Mouse (Mus musculus): Measurements from ENCODE around the gene Gm49661. TPM values are rescaled to one million over a fixed set of nuclear protein-coding genes. Genes with fewer than 3 reads are reported as not detected.

Gm49661 gene
- polyA plus RNA-seq, 1 experiment from 2014 or later, result not detected

DNA sequence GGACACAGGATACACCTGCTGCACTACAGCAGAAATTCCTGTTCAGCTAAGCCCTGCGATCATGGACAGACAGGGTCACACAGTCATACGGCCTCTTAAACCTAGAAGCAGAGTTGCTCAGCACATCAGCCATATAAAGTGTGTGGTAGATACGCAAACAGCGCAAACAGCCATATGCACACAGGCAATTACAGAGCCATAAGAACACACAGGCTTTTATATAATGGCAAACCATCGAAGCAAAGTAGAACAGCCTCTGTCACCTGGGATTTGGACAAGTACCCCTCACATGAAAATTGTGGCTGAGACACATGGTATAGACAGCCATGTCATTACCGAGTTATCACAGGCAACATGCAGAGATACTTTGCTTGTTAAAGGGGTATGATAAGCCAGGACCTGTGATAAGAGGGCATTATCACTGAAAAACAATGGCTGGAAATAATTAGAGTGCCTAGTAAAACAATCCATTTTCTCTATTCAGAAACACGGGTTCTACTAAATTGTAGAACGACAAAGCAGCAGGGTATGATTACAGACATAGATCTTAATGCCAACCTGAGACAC, 17.2 kb upstream of the Gm49661 start:
- Histone ChIP-seq H3K4me1 (ENCODE audit: control insufficient read depth, insufficient read depth, low read length) (peaks cover 41% of the 10 kb centered on the region), H3K9ac (ENCODE audit: low read depth, low read length) (peak overlapping the region; percentile 58; the same call in 1 of the 2 replicates)
- WGBS, result 38% methylated on average over 8 of the region's 8 CpGs

DNA sequence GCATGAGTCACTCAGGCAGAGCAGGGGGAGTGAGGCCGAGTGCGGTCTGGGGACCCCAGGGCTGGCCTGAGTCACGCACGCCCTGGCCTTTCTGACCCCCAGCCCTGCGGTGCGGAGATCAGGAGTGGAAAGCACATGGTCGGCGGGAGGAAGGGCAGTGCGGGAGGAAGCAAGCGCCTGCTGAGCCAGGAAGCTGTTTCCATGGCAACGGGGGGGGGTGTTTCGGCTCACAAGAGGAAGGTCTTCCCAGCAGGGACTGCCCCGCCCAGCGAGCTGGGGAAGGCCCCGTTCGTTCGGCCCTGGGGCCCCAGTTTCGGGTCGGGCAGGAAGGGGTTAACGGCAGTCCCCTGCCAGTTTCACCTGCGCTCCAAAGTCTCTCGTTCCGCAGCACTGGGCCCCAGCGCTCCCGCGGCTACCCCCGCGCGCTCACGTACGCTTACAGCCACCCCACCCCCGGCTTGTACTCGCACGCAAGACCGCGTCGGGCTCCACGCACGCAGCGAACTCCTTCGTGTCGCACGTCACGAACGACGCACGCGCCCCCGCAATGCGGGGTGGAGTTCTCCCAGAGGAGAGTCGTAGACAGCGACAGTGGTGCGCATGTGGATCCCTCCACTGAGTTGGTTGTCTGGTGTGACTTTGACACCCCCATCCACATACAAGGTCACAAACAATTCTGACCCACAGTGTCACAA, 16.6 kb upstream of the Gm49661 start:
- H3K4me3 ChIP-seq (ENCODE audit: low read length), result peak overlapping the region; percentile 48
- ATAC-seq (ENCODE audit: low FRiP score, low TSS enrichment), result peak; percentile 46
- H3K27me3 ChIP-seq (ENCODE audit: control insufficient read depth, insufficient read depth, low read length), result no peaks in the 10 kb centered on the region
- peaks cover 47% of the 10 kb centered on the region for H3K4me1 ChIP-seq (ENCODE audit: control insufficient read depth, insufficient read depth, low read length)
- WGBS, result under 1% methylated on average over 52 of the region's 53 CpGs
- H3K9me3 ChIP-seq (ENCODE audit: control insufficient read depth, low read length), result no peaks in the 10 kb centered on the region
- H3K27ac ChIP-seq (ENCODE audit: low read depth, low read length), result peak overlapping the region; percentile 74
- peak overlapping the region; percentile 96 for H3K4me2 ChIP-seq (replicated peaks; ENCODE audit: low read depth, low read length)
- no peaks in the 10 kb centered on the region for H3K36me3 ChIP-seq (ENCODE audit: control insufficient read depth, insufficient read depth, low read length)
- H3K9ac ChIP-seq (ENCODE audit: low read depth, low read length), result peak overlapping the region; percentile 58

More for the DNA sequence above, 17.2 kb upstream of the Gm49661 start:
- H3K4me2 ChIP-seq (replicated peaks; ENCODE audit: low read depth, low read length), result peak overlapping the region; percentile 96
- no peaks in the 10 kb centered on the region for H3K36me3 ChIP-seq (ENCODE audit: control insufficient read depth, insufficient read depth, low read length)
- ATAC-seq (ENCODE audit: low FRiP score, low TSS enrichment), result no peak
- H3K9me3 ChIP-seq (ENCODE audit: control insufficient read depth, low read length), result no peaks in the 10 kb centered on the region
- peak overlapping the region; percentile 74 for H3K27ac ChIP-seq (ENCODE audit: low read depth, low read length)
- H3K4me3 ChIP-seq (ENCODE audit: low read length), result peak overlapping the region; percentile 48
- no peaks in the 10 kb centered on the region for H3K27me3 ChIP-seq (ENCODE audit: control insufficient read depth, insufficient read depth, low read length)

DNA sequence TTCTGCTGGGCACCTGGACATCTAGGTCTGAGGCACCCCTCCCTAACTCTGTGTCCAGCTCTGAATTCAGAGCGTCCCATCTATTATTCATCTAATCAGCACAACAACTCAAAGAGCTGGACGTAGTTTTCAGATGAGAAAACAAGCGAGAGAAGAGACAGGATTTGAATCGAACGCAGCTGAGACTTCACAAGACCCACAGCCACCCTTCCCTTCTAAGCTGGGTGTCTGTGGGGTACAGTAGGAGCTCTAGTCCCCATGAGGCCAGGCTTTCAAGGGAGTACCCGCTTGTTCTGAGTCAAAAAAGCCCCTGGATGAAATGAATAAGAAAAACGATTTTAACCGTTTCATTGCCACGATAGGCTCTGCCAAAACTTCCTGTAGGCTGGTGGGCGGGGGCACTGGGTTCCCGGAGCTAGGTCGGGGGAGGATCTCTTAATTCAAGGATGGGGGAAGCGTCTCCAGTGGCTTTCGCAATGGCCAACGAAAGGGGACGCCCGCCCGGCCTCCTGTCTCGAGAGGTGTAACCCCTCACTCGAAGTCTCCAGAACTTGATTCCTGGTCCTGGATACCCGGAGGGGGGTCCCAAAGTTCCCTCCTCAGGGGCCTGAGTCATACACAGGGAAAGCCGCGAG, 15.9 kb upstream of the Gm49661 start:
- H3K9me3 ChIP-seq (ENCODE audit: control insufficient read depth, low read length), result no peaks in the 10 kb centered on the region
- ATAC-seq (ENCODE audit: low FRiP score, low TSS enrichment), result no peak; the same call in 1 of the 2 replicates
- H3K27ac ChIP-seq (ENCODE audit: low read depth, low read length), result peak overlapping the region; percentile 74; the same call in 1 of the 2 replicates
- peaks cover 53% of the 10 kb centered on the region for H3K4me1 ChIP-seq (ENCODE audit: control insufficient read depth, insufficient read depth, low read length)
- peak overlapping the region; percentile 48 for H3K4me3 ChIP-seq (ENCODE audit: low read length)
- WGBS, result under 1% methylated on average over 23 of the region's 23 CpGs
- peak overlapping the region; percentile 58 for H3K9ac ChIP-seq (ENCODE audit: low read depth, low read length)
- no peaks in the 10 kb centered on the region for H3K27me3 ChIP-seq (ENCODE audit: control insufficient read depth, insufficient read depth, low read length)
- H3K4me2 ChIP-seq (replicated peaks; ENCODE audit: low read depth, low read length), result peak overlapping the region; percentile 96
- no peaks in the 10 kb centered on the region for H3K36me3 ChIP-seq (ENCODE audit: control insufficient read depth, insufficient read depth, low read length)

DNA sequence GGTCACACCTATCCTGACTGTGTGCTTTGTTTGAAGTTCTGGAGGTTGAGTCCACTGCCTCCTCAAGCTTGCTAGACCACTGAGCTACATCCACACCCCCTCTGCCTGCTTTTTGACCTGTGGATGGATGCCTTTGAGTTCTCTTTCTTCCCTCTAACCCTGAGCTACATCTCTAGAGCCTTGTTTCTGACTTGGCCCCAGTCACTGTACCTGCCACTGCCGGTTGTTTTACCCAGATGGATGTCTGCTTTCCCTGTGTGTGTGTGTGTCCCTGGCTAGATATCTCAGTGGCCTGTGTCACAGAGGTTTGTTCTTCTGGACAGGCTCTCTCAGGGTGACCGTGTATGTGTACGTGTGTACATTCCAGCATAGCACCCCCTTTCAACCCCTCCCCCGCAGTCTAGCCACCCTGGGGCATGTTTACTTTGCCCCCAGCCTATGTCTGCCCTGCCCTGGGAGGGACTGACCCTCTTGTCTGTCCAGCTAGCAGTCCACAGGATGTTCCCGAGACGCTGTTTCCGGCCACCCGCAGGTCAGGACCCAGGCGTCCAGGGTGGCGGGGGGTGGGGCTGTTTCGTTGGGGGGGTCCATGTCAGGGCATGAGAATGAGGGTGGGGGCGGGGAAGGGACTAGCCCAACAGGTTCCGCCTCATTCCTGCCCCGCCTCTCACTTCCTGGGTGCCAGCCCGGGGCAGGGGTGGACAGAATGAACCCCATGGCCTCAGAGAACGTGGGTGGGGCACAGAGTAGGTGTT, 15.2 kb upstream of the Gm49661 start:
- Histone ChIP-seq H3K4me2 (replicated peaks; ENCODE audit: low read depth, low read length) (peak overlapping the region; percentile 96), H3K36me3 (ENCODE audit: control insufficient read depth, insufficient read depth, low read length) (no peaks in the 10 kb centered on the region), H3K27me3 (ENCODE audit: control insufficient read depth, insufficient read depth, low read length) (no peaks in the 10 kb centered on the region), H3K4me3 (ENCODE audit: low read length) (peak overlapping the region; percentile 48), H3K27ac (ENCODE audit: low read depth, low read length) (peak overlapping the region; percentile 74; the same call in 1 of the 2 replicates), H3K9me3 (ENCODE audit: control insufficient read depth, low read length) (no peaks in the 10 kb centered on the region), H3K4me1 (ENCODE audit: control insufficient read depth, insufficient read depth, low read length) (peaks cover 52% of the 10 kb centered on the region), H3K9ac (ENCODE audit: low read depth, low read length) (peak overlapping the region; percentile 58; the same call in 1 of the 2 replicates)
- no peak for ATAC-seq (ENCODE audit: low FRiP score, low TSS enrichment)
- WGBS, result 3% methylated on average over 15 of the region's 16 CpGs

DNA sequence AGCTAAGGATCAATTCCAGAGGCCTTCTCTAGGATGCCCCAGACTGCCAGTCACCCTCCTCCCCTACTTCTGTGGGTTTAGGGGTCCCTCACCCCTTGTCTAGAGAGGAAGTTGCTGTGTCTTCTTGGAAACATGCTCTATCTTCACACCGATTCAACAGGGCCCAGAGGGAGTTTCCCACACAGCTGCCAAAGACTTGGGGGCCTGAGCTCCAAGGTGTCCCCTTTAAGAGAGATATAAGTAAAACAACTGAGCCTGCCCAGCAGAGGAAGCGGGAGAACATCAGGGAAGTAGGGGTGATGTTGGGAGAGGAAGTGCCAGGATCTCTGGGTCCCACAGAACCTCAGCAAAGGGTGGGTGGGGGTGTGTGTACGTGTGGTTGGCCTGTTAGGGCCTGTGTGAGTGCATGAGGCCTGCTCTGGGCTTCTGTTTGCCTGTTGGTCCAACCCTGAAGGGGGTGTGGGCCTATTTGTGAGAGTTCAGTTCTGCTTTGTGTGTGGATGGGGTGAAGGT, 13.3 kb upstream of the Gm49661 start:
- Histone ChIP-seq H3K4me2 (replicated peaks; ENCODE audit: low read depth, low read length) (no peak overlapping the region), H3K27ac (ENCODE audit: low read depth, low read length) (no peak overlapping the region), H3K4me1 (ENCODE audit: control insufficient read depth, insufficient read depth, low read length) (peaks cover 63% of the 10 kb centered on the region), H3K9me3 (ENCODE audit: control insufficient read depth, low read length) (no peaks in the 10 kb centered on the region), H3K9ac (ENCODE audit: low read depth, low read length) (no peak overlapping the region), H3K4me3 (ENCODE audit: low read length) (no peak overlapping the region), H3K36me3 (ENCODE audit: control insufficient read depth, insufficient read depth, low read length) (no peaks in the 10 kb centered on the region), H3K27me3 (ENCODE audit: control insufficient read depth, insufficient read depth, low read length) (no peaks in the 10 kb centered on the region)
- 73% methylated on average over 3 of the region's 3 CpGs for whole genome bisulfite sequencing
- ATAC-seq (ENCODE audit: low FRiP score, low TSS enrichment), result no peak

DNA sequence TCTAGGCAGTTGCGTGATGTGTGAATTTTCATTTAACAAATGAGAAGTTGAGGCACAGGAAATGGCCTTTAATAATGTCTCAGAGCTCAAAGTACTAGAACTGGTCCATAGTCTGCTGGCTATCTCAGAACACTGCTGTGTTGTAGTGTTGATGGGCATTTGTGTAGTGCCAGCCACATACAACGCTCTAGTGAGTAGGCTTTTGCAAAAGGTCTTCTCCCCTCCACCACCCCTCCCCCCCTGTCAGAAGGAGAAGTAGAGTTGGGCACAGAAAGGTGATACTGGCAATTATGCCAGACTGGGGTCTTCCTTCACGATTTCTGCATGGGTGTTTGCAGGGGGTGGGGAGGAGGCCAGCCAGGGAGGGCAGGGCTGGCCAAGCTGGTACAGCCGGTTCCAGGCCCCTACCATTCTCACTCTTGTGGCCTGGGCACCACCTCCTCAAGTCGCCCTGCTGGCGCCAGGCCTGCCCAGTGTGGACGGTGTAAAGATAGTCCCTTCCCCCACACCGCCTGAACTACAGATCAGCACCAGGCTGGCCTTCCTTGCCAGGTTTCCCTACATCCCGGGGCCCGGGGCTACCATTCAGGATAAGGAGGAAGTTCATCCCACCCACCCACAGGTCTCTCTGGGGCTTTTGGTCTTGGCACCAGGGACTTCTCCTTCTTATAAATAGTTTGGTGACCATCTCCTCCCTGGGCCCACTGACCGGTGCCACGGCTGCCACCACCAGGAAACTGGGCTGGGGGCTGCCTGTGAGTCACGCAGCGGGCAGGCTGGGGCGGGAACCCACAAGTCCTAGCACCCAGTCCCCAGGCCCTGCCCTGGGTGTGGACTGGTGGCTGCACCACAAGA, 12.6 kb upstream of the Gm49661 start:
- peaks cover 68% of the 10 kb centered on the region for H3K4me1 ChIP-seq (ENCODE audit: control insufficient read depth, insufficient read depth, low read length)
- H3K36me3 ChIP-seq (ENCODE audit: control insufficient read depth, insufficient read depth, low read length), result no peaks in the 10 kb centered on the region
- H3K9me3 ChIP-seq (ENCODE audit: control insufficient read depth, low read length), result no peaks in the 10 kb centered on the region
- H3K27ac ChIP-seq (ENCODE audit: low read depth, low read length), result no peak overlapping the region; the same call in 1 of the 2 replicates
- no peak overlapping the region for H3K4me3 ChIP-seq (ENCODE audit: low read length)
- H3K4me2 ChIP-seq (replicated peaks; ENCODE audit: low read depth, low read length), result no peak overlapping the region
- WGBS, result 73% methylated on average over 15 of the region's 15 CpGs
- no peak overlapping the region for H3K9ac ChIP-seq (ENCODE audit: low read depth, low read length)
- ATAC-seq (ENCODE audit: low FRiP score, low TSS enrichment), result no peak
- no peaks in the 10 kb centered on the region; the same call in 1 of the 2 replicates for H3K27me3 ChIP-seq (ENCODE audit: control insufficient read depth, insufficient read depth, low read length)

DNA sequence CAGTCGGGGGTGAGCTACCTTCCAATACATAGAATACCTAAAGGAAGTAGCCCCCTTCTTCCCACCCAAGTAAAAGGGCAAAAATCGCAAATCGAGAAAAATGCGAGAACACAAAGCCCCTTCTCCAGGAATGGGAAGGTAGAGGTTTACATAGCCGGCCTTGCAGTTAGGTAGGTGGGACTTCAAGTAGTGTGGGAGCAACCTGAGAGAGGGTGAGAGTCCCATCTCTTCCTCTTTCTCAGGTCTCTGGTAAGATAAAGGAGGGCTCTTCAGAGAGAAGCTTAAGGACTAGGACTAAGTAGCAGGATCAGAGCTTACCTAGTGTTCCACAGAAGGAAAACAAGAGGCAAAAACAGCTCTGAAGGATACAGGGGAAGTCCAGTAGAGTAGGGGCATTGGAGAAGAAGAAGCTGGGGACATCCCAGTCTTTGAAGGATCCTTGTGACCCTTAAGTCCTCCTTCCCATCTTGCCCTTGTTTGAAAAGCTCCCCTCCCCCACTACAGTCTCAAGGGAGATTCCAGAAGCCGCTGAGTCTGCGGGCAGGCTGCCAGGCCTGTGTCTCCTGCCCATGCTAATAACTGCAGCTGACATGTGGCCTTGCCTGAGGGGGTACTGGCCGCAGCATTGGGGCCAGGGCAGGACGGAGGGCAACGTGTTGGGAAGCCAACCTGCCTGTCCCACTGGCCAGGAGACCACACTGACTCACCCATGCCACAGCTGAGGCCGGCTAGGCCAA, 11.6 kb upstream of the Gm49661 start:
- peaks cover 70% of the 10 kb centered on the region for H3K4me1 ChIP-seq (ENCODE audit: control insufficient read depth, insufficient read depth, low read length)
- H3K36me3 ChIP-seq (ENCODE audit: control insufficient read depth, insufficient read depth, low read length), result no peaks in the 10 kb centered on the region
- no peaks in the 10 kb centered on the region; the same call in 1 of the 2 replicates for H3K27me3 ChIP-seq (ENCODE audit: control insufficient read depth, insufficient read depth, low read length)
- peak overlapping the region; percentile 98 for H3K4me2 ChIP-seq (replicated peaks; ENCODE audit: low read depth, low read length)
- 41% methylated on average over 11 of the region's 11 CpGs for WGBS
- no peak overlapping the region for H3K4me3 ChIP-seq (ENCODE audit: low read length)
- no peaks in the 10 kb centered on the region for H3K9me3 ChIP-seq (ENCODE audit: control insufficient read depth, low read length)
- H3K27ac ChIP-seq (ENCODE audit: low read depth, low read length), result peak overlapping the region; percentile 53; the same call in 1 of the 2 replicates
- H3K9ac ChIP-seq (ENCODE audit: low read depth, low read length), result no peak overlapping the region
- ATAC-seq (ENCODE audit: low FRiP score, low TSS enrichment), result no peak
